Mouse (Mus musculus) CH12.LX (cell line): Measurements from ENCODE around the gene Dhx37. TPM values are rescaled to one million over a fixed set of nuclear protein-coding genes. Genes with fewer than 3 reads are reported as not detected.
A peak's percentile ranks its signal among the peaks of the same experiment; 100 is the strongest.

Experiments
- DNase-seq: peaks from one replicate; pipeline ENCODE4 v3.0.0-alpha.2; 2013; ENCODE audit errors: extremely low read depth
- H3K27ac ChIP-seq: 2 replicates; pipeline ENCODE4 v1.5.1; 2012; ENCODE audit warnings: low read depth, mild to moderate bottlenecking, control low read depth, moderate library complexity; ENCODE audit not compliant: insufficient read depth
- H3K27me3 ChIP-seq: replicated peaks from 2 replicates; pipeline ENCODE3; 2012; ENCODE audit warnings: inconsistent platforms
- H3K36me3 ChIP-seq, 2 experiments: replicated peaks in 1 of 2; 2 replicates each; pipeline versions ENCODE3 to v1.6.1; 2012; ENCODE audit warnings: inconsistent platforms in 1 of 2, low read length in 1 of 2, mild to moderate bottlenecking in 1 of 2, mixed read lengths in 1 of 2, moderate library complexity in 1 of 2; ENCODE audit not compliant: control insufficient read depth in 1 of 2, insufficient read depth in 1 of 2
- H3K4me1 ChIP-seq, 2 experiments: 2 replicates each; pipeline ENCODE4 v1.6.1; 2012; ENCODE audit warnings: inconsistent platforms in 1 of 2, moderate library complexity in 1 of 2; ENCODE audit not compliant: insufficient read depth in 2 of 2, control insufficient read depth in 1 of 2
- H3K4me2 ChIP-seq: 2 replicates; pipeline ENCODE4 v1.6.1; 2012; ENCODE audit warnings: low read depth, mild to moderate bottlenecking, control low read depth; ENCODE audit not compliant: poor library complexity, insufficient read depth, severe bottlenecking
- H3K4me3 ChIP-seq, 3 experiments: fragments of 150-350 bp in 1 of 3; sonication (generic) in 1 of 3; replicated peaks in 1 of 3; 2 replicates each; pipeline versions ENCODE3 to v1.5.1; 2011 to 2012; ENCODE audit warnings: low read depth in 2 of 3, low read length in 2 of 3, mild to moderate bottlenecking in 2 of 3, moderate library complexity in 2 of 3, control low read depth in 1 of 3, improper control_type of control experiment in 1 of 3, inconsistent platforms in 1 of 3, mixed read lengths in 1 of 3; ENCODE audit not compliant: poor library complexity in 1 of 3
- H3K79me2 ChIP-seq: replicated peaks from 2 replicates; pipeline ENCODE4 v1.6.1; 2012; ENCODE audit warnings: mild to moderate bottlenecking, moderate library complexity; ENCODE audit not compliant: control insufficient read depth, poor library complexity, insufficient read depth, severe bottlenecking; ENCODE audit errors: extremely low read depth
- H3K9ac ChIP-seq: 2 replicates; pipeline ENCODE4 v1.6.1; 2012; ENCODE audit warnings: low read depth, mild to moderate bottlenecking, control low read depth, moderate library complexity; ENCODE audit not compliant: insufficient read depth
- H3K9me3 ChIP-seq: replicated peaks from 2 replicates; pipeline ENCODE3; 2012; ENCODE audit warnings: low read length, inconsistent platforms, mixed read lengths
- BHLHE40 ChIP-seq: IDR thresholded peaks from 2 replicates; pipeline ENCODE4 v1.6.1; 2011; ENCODE audit warnings: mild to moderate bottlenecking, low read depth, low read length, improper control_type of control experiment
- CHD1 ChIP-seq: IDR thresholded peaks from 2 replicates; pipeline ENCODE4 v1.6.1; 2012; ENCODE audit warnings: low read depth, low read length, improper control_type of control experiment, inconsistent platforms
- CHD2 ChIP-seq: IDR thresholded peaks from 2 replicates; pipeline ENCODE4 v1.6.1; 2011; ENCODE audit warnings: low read length, improper control_type of control experiment
- CTCF ChIP-seq, 2 experiments: IDR thresholded peaks in 1 of 2; conservative IDR thresholded peaks in 1 of 2; 2 replicates each; pipeline ENCODE4 v1.5.1; 2011 to 2012; ENCODE audit warnings: low read depth in 2 of 2, low read length in 2 of 2, improper control_type of control experiment in 1 of 2, inconsistent platforms in 1 of 2, mild to moderate bottlenecking in 1 of 2, moderate library complexity in 1 of 2
- E2F4 ChIP-seq: IDR thresholded peaks from 2 replicates; pipeline ENCODE4 v1.6.1; 2011; ENCODE audit warnings: low read depth, low read length, improper control_type of control experiment; ENCODE audit not compliant: insufficient replicate concordance
- ELF1 ChIP-seq: IDR thresholded peaks from 2 replicates; pipeline ENCODE4 v1.6.1; 2014; ENCODE audit warnings: low read depth, mild to moderate bottlenecking, inconsistent platforms, low read length, improper control_type of control experiment
- EP300 ChIP-seq: IDR thresholded peaks from 2 replicates; pipeline ENCODE4 v1.6.1; 2011; ENCODE audit warnings: low read length, improper control_type of control experiment
- GABPA ChIP-seq: IDR thresholded peaks from 2 replicates; pipeline ENCODE4 v1.6.1; 2012; ENCODE audit warnings: low read depth, low read length, improper control_type of control experiment, inconsistent platforms; ENCODE audit not compliant: insufficient replicate concordance
- JUN ChIP-seq: IDR thresholded peaks from 2 replicates; pipeline ENCODE4 v1.6.1; 2011; ENCODE audit warnings: low read depth, mild to moderate bottlenecking, low read length, improper control_type of control experiment, moderate library complexity; ENCODE audit not compliant: insufficient read depth
- JUND ChIP-seq: conservative IDR thresholded peaks from 2 replicates; pipeline ENCODE4 v1.6.1; 2011; ENCODE audit warnings: low read depth, low read length, improper control_type of control experiment
- KAT2A ChIP-seq: IDR thresholded peaks from 2 replicates; pipeline ENCODE4 v1.6.1; 2012; ENCODE audit warnings: low read length, improper control_type of control experiment, inconsistent platforms; ENCODE audit not compliant: insufficient replicate concordance
- MAFK ChIP-seq: IDR thresholded peaks from 2 replicates; pipeline ENCODE4 v1.6.1; 2011; ENCODE audit warnings: low read length, improper control_type of control experiment; ENCODE audit not compliant: insufficient replicate concordance
- MAZ ChIP-seq: IDR thresholded peaks from 2 replicates; pipeline ENCODE4 v1.6.1; 2012; ENCODE audit warnings: low read depth, mild to moderate bottlenecking, inconsistent platforms, low read length, improper control_type of control experiment, moderate library complexity
- MEF2A ChIP-seq: IDR thresholded peaks from 2 replicates; pipeline ENCODE4 v1.6.1; 2014; ENCODE audit warnings: low read depth, mild to moderate bottlenecking, inconsistent platforms, low read length, improper control_type of control experiment, borderline replicate concordance
- MXI1 ChIP-seq: IDR thresholded peaks from 2 replicates; pipeline ENCODE4 v1.6.1; 2011; ENCODE audit warnings: mild to moderate bottlenecking, low read depth, low read length, improper control_type of control experiment
- MYC ChIP-seq: IDR thresholded peaks from 2 replicates; pipeline ENCODE4 v1.6.1; 2011; ENCODE audit warnings: low read depth, mild to moderate bottlenecking, improper control_type of control experiment, low read length
- NELFE ChIP-seq: IDR thresholded peaks from 2 replicates; pipeline ENCODE4 v1.6.1; 2011; ENCODE audit warnings: low read depth, low read length, improper control_type of control experiment
- NRF1 ChIP-seq: IDR thresholded peaks from 2 replicates; pipeline ENCODE4 v1.6.1; 2014; ENCODE audit warnings: low read depth, mild to moderate bottlenecking, inconsistent platforms, low read length, improper control_type of control experiment, moderate library complexity
- PAX5 ChIP-seq: IDR thresholded peaks from 2 replicates; pipeline ENCODE4 v1.6.1; 2012; ENCODE audit warnings: low read length, inconsistent platforms, mixed read lengths
- POLR2A ChIP-seq: IDR thresholded peaks from 2 replicates; pipeline ENCODE4 v1.6.1; 2011; ENCODE audit warnings: low read depth, mild to moderate bottlenecking, improper control_type of control experiment, low read length
- RAD21 ChIP-seq: IDR thresholded peaks from 2 replicates; pipeline ENCODE4 v1.6.1; 2011; ENCODE audit warnings: low read depth, mild to moderate bottlenecking, low read length, improper control_type of control experiment, moderate library complexity
- RCOR1 ChIP-seq: conservative IDR thresholded peaks from 2 replicates; pipeline ENCODE4 v1.6.1; 2012; ENCODE audit warnings: low read depth, mild to moderate bottlenecking, inconsistent platforms, low read length, improper control_type of control experiment
- SIN3A ChIP-seq: IDR thresholded peaks from 2 replicates; pipeline ENCODE4 v1.6.1; 2012; ENCODE audit warnings: low read length, improper control_type of control experiment, inconsistent platforms
- TBP ChIP-seq: conservative IDR thresholded peaks from 2 replicates; pipeline ENCODE4 v1.6.1; 2011; ENCODE audit warnings: low read depth, low read length, improper control_type of control experiment
- TCF12 ChIP-seq: IDR thresholded peaks from 2 replicates; pipeline ENCODE4 v1.6.1; 2014; ENCODE audit warnings: low read depth, mild to moderate bottlenecking, inconsistent platforms, low read length, improper control_type of control experiment
- ZC3H11A ChIP-seq: IDR thresholded peaks from 2 replicates; pipeline ENCODE4 v1.6.1; 2012; ENCODE audit warnings: low read depth, mild to moderate bottlenecking, inconsistent platforms, low read length, improper control_type of control experiment
- ZKSCAN1 ChIP-seq: IDR thresholded peaks from 2 replicates; pipeline ENCODE4 v1.6.1; 2012; ENCODE audit warnings: low read depth, inconsistent platforms, low read length, improper control_type of control experiment, borderline replicate concordance
- ZMIZ1 ChIP-seq: IDR thresholded peaks from 2 replicates; pipeline ENCODE4 v1.6.1; 2012; ENCODE audit warnings: low read depth, mild to moderate bottlenecking, inconsistent platforms, low read length, improper control_type of control experiment
- ZNF384 ChIP-seq: IDR thresholded peaks from 2 replicates; pipeline ENCODE4 v1.6.1; 2012; ENCODE audit warnings: low read depth, low read length, improper control_type of control experiment, inconsistent platforms
- dilution Hi-C: fragments of 300-500 bp; cut with MboI; formaldehyde crosslinking; loops from 2 replicates; pipeline ENCODE4 v1.14.3; 2020; ENCODE audit warnings: low sequenced_read_pairs; ENCODE audit not compliant: extremely low pct_unique_long_range_greater_than_20kb, extremely low pct_ligation_motif_present
- in situ Hi-C: fragments of 300-500 bp; cut with MboI; formaldehyde crosslinking; loops from 3 replicates; pipeline ENCODE4 v1.14.3; 2019; ENCODE audit warnings: low sequenced_read_pairs, low pct_ligation_motif_present, low pct_unique_long_range_greater_than_20kb, mixed read lengths
- polyA plus RNA-seq: library from polyadenylated mRNA; unstranded; fragments of >175 nt; gene quantifications from 2 replicates; pipeline ENCODE4 v1.2.1, GENCODE M21; 2012; ENCODE audit warnings: low read depth; ENCODE audit not compliant: insufficient read length
- total RNA-seq, 2 experiments: library from RNA; depleted of rRNA; stranded (reverse); fragments of 300-350 nt in 1 of 2; fragments of >200 nt in 1 of 2; gene quantifications; 2 replicates each; pipeline ENCODE4 v1.2.3; 2012 to 2014

The Dhx37 gene
- total and polyA plus RNA-seq, 3 experiments: 21.0 to 36.9 (median 26.0) TPM

DNA sequence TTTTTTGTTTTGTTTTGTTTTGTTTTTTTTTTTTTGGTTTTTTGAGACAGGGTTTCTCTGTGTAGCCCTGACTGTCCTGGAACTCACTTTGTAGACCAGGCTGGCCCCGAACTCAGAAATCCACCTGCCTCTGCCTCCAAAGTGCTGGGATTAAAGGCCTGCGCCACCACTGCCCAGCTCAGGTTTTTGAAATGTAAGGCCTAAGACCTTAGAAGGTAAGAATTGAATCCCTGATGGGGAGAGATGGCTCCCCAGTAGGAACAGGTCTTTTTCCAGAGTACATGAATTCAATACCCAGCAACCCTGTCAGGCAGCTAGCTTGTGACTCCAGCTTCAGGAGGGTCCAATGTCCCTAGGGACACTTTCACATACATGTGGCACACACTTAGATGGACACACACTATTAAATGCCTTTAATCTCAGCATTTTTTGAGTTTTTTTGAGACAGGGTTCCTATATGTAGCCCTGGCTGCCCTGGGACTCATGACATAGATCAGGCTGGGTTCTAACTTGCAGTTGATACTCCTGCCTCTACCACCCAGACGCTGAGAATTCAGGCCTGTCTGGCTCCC, 42.9 kb downstream of the Dhx37 start:
- Histone ChIP-seq H3K27me3 (no peaks in the 10 kb centered on the region), H3K4me2 (peak overlapping the region; percentile 82), H3K36me3 (peaks cover 13% of the 10 kb centered on the region in 2 experiments), H3K4me1 (peaks cover 6 to 33% of the 10 kb centered on the region in 2 experiments; a peak in 3 of 4 replicates), H3K27ac (peak overlapping the region; percentile 93), H3K79me2 (peaks cover 18% of the 10 kb centered on the region), H3K9ac (0 out of 2 replicates have a peak overlapping the region, but pooled peaks have one; percentile 10), H3K9me3 (no peaks in the 10 kb centered on the region), H3K4me3 (no peak overlapping the region)
- in situ Hi-C loops (no loop called here), dilution Hi-C loops (no loop called here)
- TF ChIP-seq TBP: peak; percentile 84
- no peak for TF ChIP-seq MXI1
- no peak for TF ChIP-seq MAZ
- no peak for TF ChIP-seq BHLHE40
- no peak for TF ChIP-seq CHD1
- DNase-seq: no peak

- in situ Hi-C loops: no loop called here
- peak within 1 kb of the TSS; percentile 82; the same call in 1 of the 2 replicates for H3K4me2 ChIP-seq
- peaks cover 28% of the 10 kb centered on the region for H3K79me2 ChIP-seq
- H3K27ac ChIP-seq: peak within 1 kb of the TSS; percentile 93
- H3K4me3 ChIP-seq: peak within 1 kb of the TSS; percentile 44 to 94 (median 84)
- peaks cover 3 to 38% of the 10 kb centered on the region in 2 experiments; a peak in 3 of 4 replicates for H3K4me1 ChIP-seq
- no peaks in the 10 kb centered on the region for H3K9me3 ChIP-seq
- no peaks in the 10 kb centered on the region for H3K27me3 ChIP-seq
- DNase-seq: peak; percentile 81
- H3K36me3 ChIP-seq: peaks cover 23 to 24% of the 10 kb centered on the region in 2 experiments
- dilution Hi-C loops: no loop called here
- peak within 1 kb of the TSS; percentile 94 for H3K9ac ChIP-seq
- TF ChIP-seq ZMIZ1: peak; percentile 99
- no peak for TF ChIP-seq RAD21
- peak; percentile 70 for TF ChIP-seq BHLHE40
- peak; percentile 9; the same call in 1 of the 2 replicates for TF ChIP-seq EP300
- TF ChIP-seq MEF2A: peak; percentile 73; the same call in 1 of the 2 replicates
- peak; percentile 87 for TF ChIP-seq NRF1
- TF ChIP-seq TCF12: peak; percentile 88
- no peak for TF ChIP-seq CHD1
- TF ChIP-seq POLR2A: peak; percentile 99
- no peak for TF ChIP-seq GABPA
- peak; percentile 69 for TF ChIP-seq SIN3A
- TF ChIP-seq NELFE: peak; percentile 100
- no peak for TF ChIP-seq E2F4
- peak; percentile 96 for TF ChIP-seq KAT2A
- peak; percentile 88 for TF ChIP-seq MAZ
- peak; percentile 60 for TF ChIP-seq ZNF384
- TF ChIP-seq JUN: no peak
- peak; percentile 84 for TF ChIP-seq RCOR1
- no peak for TF ChIP-seq PAX5
- peak; percentile 87 for TF ChIP-seq CHD2
- peak; percentile 72 for TF ChIP-seq MYC
- TF ChIP-seq MAFK: peak; percentile 57; the same call in 1 of the 2 replicates
- TF ChIP-seq ZKSCAN1: peak; percentile 60; the same call in 1 of the 2 replicates
- TF ChIP-seq ZC3H11A: no peak
- no peak for TF ChIP-seq JUND
- TF ChIP-seq CTCF (conservative IDR thresholded peaks at IDR 0.05 in 1 of 2, IDR thresholded peaks at IDR 0.05 in 1 of 2; ENCODE audit: low read depth in 2 of 2, low read length in 2 of 2): no peak
- peak; percentile 73; the same call in 1 of the 2 replicates for TF ChIP-seq ELF1
- TF ChIP-seq MXI1: peak; percentile 75; the same call in 1 of the 2 replicates
Observed at GRCm38 (mm10) chr5:125389579-125390441, 44.1 kb downstream of the Dhx37 start, which contains the start of gene Ubc. Gene Ubc (minus strand): TSS chr5:125390202.
